Mouse (Mus musculus) neutrophil, adult 5-6 weeks (primary cell): Measurements from ENCODE around the gene Ctss. TPM values are rescaled to one million over a fixed set of nuclear protein-coding genes. Genes with fewer than 3 reads are reported as not detected.

ENCODE experiments used
- ATAC-seq: fragments of 151-379, 151-347 bp; 2 replicates; pipeline ENCODE4 v1.8.0; 2017; ENCODE audit warnings: mild to moderate bottlenecking, moderate TSS enrichment; ENCODE audit not compliant: insufficient number of reproducible peaks, poor library complexity, low FRiP score, severe bottlenecking; ENCODE audit errors: extremely low read depth
- total RNA-seq: library from RNA; stranded (forward); fragments of 200-1000 nt; gene quantifications from 2 replicates; pipeline ENCODE4 v1.2.3, GENCODE M21; 2017

Ctss gene
- total RNA-seq, result 904 and 941 TPM in 2 replicates

GRCm38 (mm10) chr3:95526622-95527211 lies at the start of gene Ctss:
Gene Ctss (plus strand): TSS chr3:95526786.
- ATAC-seq, result peak; percentile 80

DNA sequence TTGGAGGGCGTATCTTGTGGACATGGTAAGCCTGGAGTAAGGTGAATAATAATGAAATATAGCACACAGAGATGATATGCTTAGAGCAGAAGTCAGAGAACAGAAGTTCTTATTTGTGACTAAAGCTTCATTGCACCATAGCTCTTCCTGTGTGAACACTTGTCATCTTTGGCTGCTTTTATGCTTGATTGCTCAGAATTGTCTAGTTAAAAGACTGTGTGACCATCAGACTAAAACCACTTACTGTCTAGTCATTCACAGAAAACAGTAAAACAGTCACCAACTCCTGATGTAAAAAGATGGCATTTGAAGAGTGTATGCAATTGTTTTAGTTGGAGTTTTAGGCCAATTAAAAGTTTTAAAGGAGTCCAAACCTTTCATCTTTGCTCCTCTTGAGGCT lies 47.6 kb upstream of the Ctss start:
- ATAC-seq, result no peak

DNA sequence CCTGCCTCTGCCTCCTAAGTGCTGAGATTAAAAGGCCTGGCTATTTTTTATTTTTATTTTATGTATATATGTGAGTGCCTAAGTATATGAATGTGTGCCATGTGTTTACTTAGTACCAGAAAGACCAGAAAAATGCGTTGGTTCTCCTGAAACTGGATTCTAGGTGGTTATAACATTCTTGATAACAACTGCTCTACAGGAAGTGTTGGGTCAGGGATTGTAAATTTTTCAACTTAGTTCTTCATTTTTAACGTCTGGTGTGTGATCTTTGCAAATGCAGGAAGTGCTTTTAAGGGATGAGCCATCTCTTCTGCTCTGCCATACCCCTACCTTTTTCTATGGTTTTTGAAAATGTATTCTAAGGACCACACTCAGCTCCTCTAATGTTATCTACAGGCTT lies 40.2 kb upstream of the Ctss start:
- no peak for ATAC-seq

DNA sequence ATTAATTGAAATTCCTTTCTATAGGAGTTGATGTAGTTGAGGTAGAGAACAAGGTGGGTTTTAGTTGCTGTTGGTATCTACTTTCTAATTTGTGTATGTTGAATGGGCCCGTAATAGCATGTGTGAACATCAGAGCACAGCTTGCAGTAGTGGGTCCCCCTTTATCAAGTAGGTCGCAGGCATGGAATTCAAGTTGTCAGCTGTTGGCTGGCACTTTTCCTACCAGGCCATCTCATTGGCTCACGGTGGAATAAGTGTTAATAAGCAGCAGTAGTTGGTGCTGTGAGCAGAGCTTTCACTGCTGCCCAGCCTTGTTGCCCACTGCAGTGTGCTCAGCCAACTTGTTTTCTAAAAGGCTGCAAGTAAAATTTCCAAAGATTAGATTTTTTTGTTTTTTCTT lies 37.9 kb upstream of the Ctss start:
- ATAC-seq, result no peak

- ATAC-seq, result no peak
Measured at GRCm38 (mm10) chr3:95490238-95490637, 36.3 kb upstream of the Ctss start.

DNA sequence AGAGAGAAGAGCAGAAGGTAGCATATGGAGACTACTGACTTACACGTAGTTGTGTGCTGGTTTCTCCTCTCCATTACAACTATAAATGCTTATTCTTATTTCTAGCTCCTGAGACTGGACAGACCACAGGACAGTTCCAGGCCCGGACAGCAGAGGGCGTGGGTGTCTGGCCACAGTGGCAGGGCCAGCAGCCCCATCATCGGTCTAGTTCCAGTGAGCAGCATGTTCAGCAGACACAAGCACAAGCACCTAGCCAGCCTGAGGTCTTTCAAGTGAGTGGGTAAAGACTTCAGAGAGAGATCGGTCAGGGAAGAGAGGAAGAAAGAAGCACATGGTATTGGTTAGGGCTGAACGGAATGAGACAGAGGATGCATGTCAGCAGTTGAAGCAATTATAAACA lies 32.2 kb upstream of the Ctss start:
- peak; percentile 58; the same call in 1 of the 2 replicates for ATAC-seq

DNA sequence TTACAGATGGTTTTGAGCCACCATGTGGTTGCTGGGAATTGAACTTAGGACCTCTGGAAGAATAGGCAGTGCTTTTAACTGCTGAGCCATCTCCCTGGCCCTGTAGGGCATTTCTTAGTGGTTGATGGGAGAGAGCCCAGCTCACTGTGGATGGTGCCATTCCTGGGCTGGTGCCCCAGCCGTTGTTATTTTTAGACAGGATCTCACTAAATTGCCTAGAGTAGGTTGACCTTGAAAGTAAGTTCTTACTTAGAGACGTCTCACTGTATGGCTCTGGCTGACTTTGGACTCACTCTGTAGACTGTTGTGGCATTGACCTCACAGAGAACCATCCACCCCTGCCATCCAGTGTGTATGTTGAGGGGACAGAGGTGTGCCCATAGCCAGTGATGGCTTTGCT lies 28.4 kb upstream of the Ctss start:
- no peak for ATAC-seq

DNA sequence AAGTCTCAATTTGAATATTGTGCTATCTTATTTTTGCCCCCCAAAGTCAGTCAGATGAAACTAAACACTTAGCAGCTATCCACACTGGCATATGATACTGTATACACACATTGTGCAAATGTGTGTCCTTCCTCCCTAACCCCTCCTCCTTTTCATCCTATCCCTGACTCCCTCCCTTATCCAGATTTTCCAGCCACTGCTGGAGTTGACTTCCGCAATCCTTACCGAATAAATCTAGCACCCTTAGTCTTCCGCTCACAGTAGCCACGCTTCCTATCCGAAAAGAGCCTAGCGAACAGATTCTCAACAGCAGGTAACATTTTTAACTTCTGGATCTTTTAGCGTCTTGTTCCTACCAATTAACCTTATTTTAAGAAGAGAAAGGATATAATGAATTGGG lies 27.6 kb upstream of the Ctss start, which contains the start of gene Ctsk:
Gene Ctsk (plus strand): TSS at position 233 of the 400 bp plus-strand sequence.
- no peak for ATAC-seq

- ATAC-seq, result no peak
Measured at GRCm38 (mm10) chr3:95499496-95500140, 27.0 kb upstream of the Ctss start.

DNA sequence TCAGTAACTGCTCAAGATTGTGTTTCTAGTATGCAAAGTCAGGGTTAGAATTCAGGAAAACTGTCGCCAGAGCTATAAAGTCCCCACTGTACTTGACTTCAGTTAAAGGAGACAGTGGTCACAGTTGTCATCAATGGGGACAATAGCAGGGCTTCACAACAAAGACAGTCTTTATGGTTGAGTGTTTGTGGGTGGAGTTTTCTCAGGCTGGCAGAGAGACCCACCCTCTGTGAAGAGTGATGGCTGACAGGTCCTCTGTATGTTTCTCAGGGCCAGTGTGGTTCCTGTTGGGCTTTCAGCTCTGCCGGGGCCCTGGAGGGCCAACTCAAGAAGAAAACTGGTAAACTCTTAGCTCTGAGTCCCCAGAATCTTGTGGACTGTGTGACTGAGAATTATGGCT lies 24.3 kb upstream of the Ctss start:
- no peak for ATAC-seq

- no peak for ATAC-seq
Measured at GRCm38 (mm10) chr3:95509348-95509747, 17.2 kb upstream of the Ctss start.

DNA sequence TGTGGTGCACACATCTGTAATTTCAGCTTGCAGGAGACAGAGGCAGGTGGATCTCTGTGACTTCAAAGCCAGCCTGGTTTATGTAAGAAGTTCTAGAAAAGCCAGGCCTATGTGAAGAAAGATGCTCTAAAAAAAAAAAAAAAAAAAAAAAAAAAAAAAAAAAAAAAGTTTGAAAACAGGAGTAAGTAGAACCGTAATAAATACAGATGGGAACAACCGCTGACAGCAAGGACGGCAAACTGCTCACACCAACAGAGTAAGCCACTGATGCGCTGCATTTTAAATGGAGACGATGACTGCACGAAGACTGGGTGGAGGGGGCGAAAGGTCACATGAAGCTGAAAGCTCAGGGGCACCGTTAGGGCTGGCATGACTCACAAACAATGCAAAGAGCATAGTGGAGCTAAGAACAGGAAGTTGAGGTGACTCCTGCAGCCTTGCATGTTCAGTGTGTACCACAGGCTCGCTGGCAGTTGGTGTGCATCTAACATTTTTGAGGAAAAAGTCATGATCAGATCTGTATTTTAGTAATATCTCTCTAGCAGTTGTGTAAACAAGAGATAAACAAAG lies 14.9 kb upstream of the Ctss start:
- ATAC-seq, result peak; percentile 87

- ATAC-seq, result no peak
Measured at GRCm38 (mm10) chr3:95516614-95517041, 10.0 kb upstream of the Ctss start.

GRCm38 (mm10) chr3:95517493-95517898 lies 9.1 kb upstream of the Ctss start:
- ATAC-seq, result peak; percentile 58; the same call in 1 of the 2 replicates

DNA sequence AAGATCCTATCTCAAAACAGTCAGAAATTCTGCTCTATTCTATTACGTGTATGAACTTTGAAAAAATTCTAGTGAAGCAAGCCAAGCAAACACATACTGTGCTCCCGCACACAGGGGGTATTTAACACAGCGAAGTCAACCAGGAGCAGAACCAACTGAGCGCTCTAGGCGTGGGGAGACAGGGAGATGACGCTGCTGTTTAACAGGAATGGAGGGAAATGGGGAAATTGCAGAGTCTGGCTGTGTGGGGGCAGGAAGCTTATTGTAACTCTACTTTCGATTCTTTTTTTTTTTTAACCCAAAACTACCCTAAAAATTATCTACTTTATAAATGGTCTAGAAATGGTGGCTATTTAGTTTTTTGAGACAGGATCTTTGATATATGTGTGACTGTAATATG lies 7.7 kb upstream of the Ctss start:
- no peak for ATAC-seq

GRCm38 (mm10) chr3:95519315-95519714 lies 7.3 kb upstream of the Ctss start:
- no peak for ATAC-seq

DNA sequence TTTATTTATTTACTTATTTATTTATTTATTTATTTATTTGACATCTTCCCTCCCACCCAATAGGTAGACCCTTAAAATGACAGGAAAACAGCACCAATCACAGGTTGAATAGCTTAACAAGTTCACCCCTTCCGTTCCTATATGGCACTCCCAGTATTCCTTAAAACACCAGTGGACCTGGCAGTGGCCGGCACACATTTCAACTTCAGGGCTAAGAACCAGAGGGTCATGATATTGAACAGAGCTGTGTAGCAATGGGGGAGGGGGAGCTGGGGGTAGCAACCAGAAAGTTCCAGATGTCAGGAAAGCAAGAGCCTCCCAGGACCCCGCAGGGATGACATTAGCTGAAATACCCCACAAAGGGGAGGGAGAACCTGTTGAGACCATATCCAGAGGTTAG lies 6.5 kb upstream of the Ctss start:
- no peak for ATAC-seq

GRCm38 (mm10) chr3:95521168-95521567 lies 5.4 kb upstream of the Ctss start:
- peak; percentile 67 for ATAC-seq

GRCm38 (mm10) chr3:95523662-95524061 lies 2.9 kb upstream of the Ctss start:
- ATAC-seq, result peak; percentile 19; the same call in 1 of the 2 replicates

- no peak for ATAC-seq
Measured at GRCm38 (mm10) chr3:95524673-95525072, 1.9 kb upstream of the Ctss start.
